Mouse (Mus musculus) intestine, embryonic 16.5 days (tissue): ENCODE measurements around the gene S100a5. TPM values are rescaled to one million over a fixed set of nuclear protein-coding genes. Genes with fewer than 3 reads are reported as not detected.

ENCODE experiments used
- ATAC-seq: fragments of 200-750 bp; cut with Nextera tagmentation; 2 replicates; pipeline ENCODE4 v1.8.0; 2017; ENCODE audit warnings: moderate TSS enrichment, moderate library complexity
- H3K27ac ChIP-seq: fragments of 300-500 bp; sonication (generic); 2 replicates; pipeline ENCODE4 v1.5.1; 2014; ENCODE audit warnings: mild to moderate bottlenecking, low read length
- H3K27me3 ChIP-seq: fragments of 300-500 bp; sonication (generic); replicated peaks from 2 replicates; pipeline ENCODE4 v1.6.1; 2014; ENCODE audit warnings: low read length, control low read depth, mixed read lengths; ENCODE audit not compliant: control insufficient read depth, insufficient read depth
- H3K36me3 ChIP-seq: fragments of 300-500 bp; sonication (generic); 2 replicates; pipeline ENCODE4 v1.6.1; 2014; ENCODE audit warnings: low read length, control low read depth; ENCODE audit not compliant: control insufficient read depth, insufficient read depth
- H3K4me1 ChIP-seq: fragments of 300-500 bp; sonication (generic); 2 replicates; pipeline ENCODE4 v1.6.1; 2014; ENCODE audit warnings: low read length, control low read depth, mixed read lengths; ENCODE audit not compliant: control insufficient read depth, insufficient read depth
- H3K4me2 ChIP-seq: fragments of 300-500 bp; sonication (generic); 2 replicates; pipeline ENCODE4 v1.6.1; 2014; ENCODE audit warnings: low read depth, low read length, control low read depth
- H3K4me3 ChIP-seq: fragments of 300-500 bp; sonication (generic); 2 replicates; pipeline ENCODE4 v1.5.1; 2014; ENCODE audit warnings: mild to moderate bottlenecking, low read length
- H3K9ac ChIP-seq: fragments of 300-500 bp; sonication (generic); 2 replicates; pipeline ENCODE4 v1.6.1; 2014; ENCODE audit warnings: low read depth, low read length
- H3K9me3 ChIP-seq: fragments of 300-500 bp; sonication (generic); 2 replicates; pipeline ENCODE4 v1.6.1; 2016; ENCODE audit warnings: low read length, control low read depth; ENCODE audit not compliant: control insufficient read depth
- WGBS: fragments of 180-500 bp; shearing (Covaris S2); extraction: QIAGEN DNeasy Blood & Tissue Kit; methylation state at CpG from one replicate; pipeline ENCODE4 v1.1.7; 2014; 5-methylcytosine and 5-hydroxymethylcytosine counted together
- polyA plus RNA-seq: library from polyadenylated mRNA; unstranded; fragments of >200 nt; fragmentation: Nextera tagmentation; extraction: Ambion mirVana; gene quantifications from 2 replicates; pipeline ENCODE4 v1.2.1, GENCODE M21; 2015

The S100a5 gene
- polyA plus RNA-seq, 1 experiment from 2014 or later, result 16.0 TPM

- no peaks in the 10 kb centered on the region for H3K36me3 ChIP-seq
- peak overlapping the region; percentile 61 for H3K27ac ChIP-seq
- ATAC-seq, result no peak
- H3K4me2 ChIP-seq, result no peak overlapping the region
- 87% methylated on average over 3 of the region's 3 CpGs for WGBS
- H3K27me3 ChIP-seq, result no peaks in the 10 kb centered on the region
- H3K4me1 ChIP-seq, result peaks cover 24% of the 10 kb centered on the region
- no peak overlapping the region for H3K4me3 ChIP-seq
- H3K9ac ChIP-seq, result no peak overlapping the region
- H3K9me3 ChIP-seq, result no peaks in the 10 kb centered on the region
These were observed 3.3 kb upstream of the S100a5 start for GRCm38 (mm10) chr3:90605049-90605448.

GRCm38 (mm10) chr3:90605736-90606135 lies 2.6 kb upstream of the S100a5 start:
- H3K4me2 ChIP-seq, result no peak overlapping the region
- H3K36me3 ChIP-seq, result no peaks in the 10 kb centered on the region
- peaks cover 24% of the 10 kb centered on the region for H3K4me1 ChIP-seq
- H3K27me3 ChIP-seq, result no peaks in the 10 kb centered on the region
- 79% methylated on average over 2 of the region's 2 CpGs for WGBS
- H3K9ac ChIP-seq, result no peak overlapping the region
- no peaks in the 10 kb centered on the region for H3K9me3 ChIP-seq
- H3K27ac ChIP-seq, result peak overlapping the region; percentile 53
- ATAC-seq, result no peak
- H3K4me3 ChIP-seq, result no peak overlapping the region

GRCm38 (mm10) chr3:90606185-90606584 lies 2.1 kb upstream of the S100a5 start:
- Histone ChIP-seq H3K4me2 (no peak overlapping the region), H3K4me1 (peaks cover 24% of the 10 kb centered on the region), H3K9ac (no peak overlapping the region), H3K27me3 (no peaks in the 10 kb centered on the region), H3K9me3 (no peaks in the 10 kb centered on the region), H3K4me3 (no peak overlapping the region), H3K27ac (peak overlapping the region; percentile 53), H3K36me3 (no peaks in the 10 kb centered on the region)
- WGBS, result 62% methylated on average over 6 of the region's 6 CpGs
- ATAC-seq, result peak; percentile 29; the same call in 1 of the 2 replicates

- no peak overlapping the region for H3K9ac ChIP-seq
- ATAC-seq, result no peak
- no peak overlapping the region for H3K4me3 ChIP-seq
- peaks cover 24% of the 10 kb centered on the region for H3K4me1 ChIP-seq
- H3K27ac ChIP-seq, result no peak overlapping the region
- WGBS, result 87% methylated on average over 3 of the region's 3 CpGs
- H3K9me3 ChIP-seq, result no peaks in the 10 kb centered on the region
- H3K4me2 ChIP-seq, result no peak overlapping the region
- H3K27me3 ChIP-seq, result no peaks in the 10 kb centered on the region
- no peaks in the 10 kb centered on the region for H3K36me3 ChIP-seq
These were observed 962 bp upstream of the S100a5 start for GRCm38 (mm10) chr3:90607361-90607760.

GRCm38 (mm10) chr3:90609102-90609501 lies 779 bp downstream of the S100a5 start:
- Histone ChIP-seq H3K9me3 (no peaks in the 10 kb centered on the region), H3K4me2 (no peak overlapping the region), H3K4me3 (no peak overlapping the region), H3K9ac (no peak overlapping the region), H3K4me1 (peaks cover 35% of the 10 kb centered on the region), H3K27me3 (no peaks in the 10 kb centered on the region), H3K27ac (no peak overlapping the region), H3K36me3 (no peaks in the 10 kb centered on the region)
- ATAC-seq, result peak; percentile 29

GRCm38 (mm10) chr3:90611494-90611893 lies 3.2 kb downstream of the S100a5 start:
- H3K4me3 ChIP-seq, result no peak overlapping the region
- peaks cover 23% of the 10 kb centered on the region for H3K4me1 ChIP-seq
- no peak for ATAC-seq
- H3K9me3 ChIP-seq, result no peaks in the 10 kb centered on the region
- H3K36me3 ChIP-seq, result no peaks in the 10 kb centered on the region
- 91% methylated on average over 3 of the region's 3 CpGs for WGBS
- no peak overlapping the region for H3K27ac ChIP-seq
- H3K27me3 ChIP-seq, result no peaks in the 10 kb centered on the region
- H3K4me2 ChIP-seq, result no peak overlapping the region
- H3K9ac ChIP-seq, result no peak overlapping the region

GRCm38 (mm10) chr3:90612061-90612460 lies 3.7 kb downstream of the S100a5 start:
- H3K4me3 ChIP-seq, result no peak overlapping the region
- H3K9me3 ChIP-seq, result no peaks in the 10 kb centered on the region
- no peak overlapping the region for H3K27ac ChIP-seq
- no peak overlapping the region for H3K9ac ChIP-seq
- H3K36me3 ChIP-seq, result no peaks in the 10 kb centered on the region
- no peaks in the 10 kb centered on the region for H3K27me3 ChIP-seq
- no peak for ATAC-seq
- peaks cover 23% of the 10 kb centered on the region for H3K4me1 ChIP-seq
- WGBS, result 67% methylated on average over 4 of the region's 4 CpGs
- H3K4me2 ChIP-seq, result no peak overlapping the region

- H3K9me3 ChIP-seq, result no peaks in the 10 kb centered on the region
- H3K27ac ChIP-seq, result peak within 1 kb of the TSS; percentile 82
These were observed 4.5 kb downstream of the S100a5 start, which contains the start of gene S100a6 for GRCm38 (mm10) chr3:90612728-90613291. TSS of gene S100a6 (plus strand) at chr3:90612882.

GRCm38 (mm10) chr3:90613461-90614147 lies 5.3 kb downstream of the S100a5 start:
- Histone ChIP-seq H3K4me1 (peaks cover 23% of the 10 kb centered on the region), H3K9ac (peak overlapping the region; percentile 67), H3K27me3 (no peaks in the 10 kb centered on the region), H3K27ac (peak overlapping the region; percentile 82), H3K9me3 (no peaks in the 10 kb centered on the region), H3K36me3 (no peaks in the 10 kb centered on the region), H3K4me2 (peak overlapping the region; percentile 86), H3K4me3 (peak overlapping the region; percentile 51)
- ATAC-seq, result peak; percentile 5; the same call in 1 of the 2 replicates
- 69% methylated on average over 7 of the region's 7 CpGs for WGBS

More at GRCm38 (mm10) chr3:90612728-90613291, 4.5 kb downstream of the S100a5 start, which contains the start of gene S100a6:
- peak within 1 kb of the TSS; percentile 86 for H3K4me2 ChIP-seq
- ATAC-seq, result peak; percentile 58
- peaks cover 23% of the 10 kb centered on the region for H3K4me1 ChIP-seq
- H3K27me3 ChIP-seq, result no peaks in the 10 kb centered on the region
- H3K36me3 ChIP-seq, result no peaks in the 10 kb centered on the region
- peak within 1 kb of the TSS; percentile 51 for H3K4me3 ChIP-seq
- WGBS, result 2% methylated on average over 23 of the region's 23 CpGs
- H3K9ac ChIP-seq, result peak within 1 kb of the TSS; percentile 67
